Mouse (Mus musculus) MEL (cell line): ENCODE measurements around the gene Nek8.
A peak's percentile ranks its signal among the peaks of the same experiment; 100 is the strongest.

Source experiments
- CTCF ChIP-seq, 3 experiments: IDR thresholded peaks in 2 of 3; conservative IDR thresholded peaks in 1 of 3; 2 replicates each; pipeline ENCODE4 v1.5.1; 2011 to 2012; ENCODE audit warnings: low read length in 3 of 3, low read depth in 2 of 3, mild to moderate bottlenecking in 2 of 3, improper control_type of control experiment in 1 of 3, inconsistent platforms in 1 of 3, mixed read lengths in 1 of 3, moderate library complexity in 1 of 3; ENCODE audit not compliant: control insufficient read depth in 1 of 3, insufficient read depth in 1 of 3, poor library complexity in 1 of 3, severe bottlenecking in 1 of 3
- E2F4 ChIP-seq: IDR thresholded peaks from 2 replicates; pipeline ENCODE4 v1.6.1; 2011; ENCODE audit warnings: low read depth, low read length, improper control_type of control experiment, borderline replicate concordance
- EP300 ChIP-seq, 2 experiments: IDR thresholded peaks; 2 replicates each; pipeline ENCODE4 v1.6.1; 2011; ENCODE audit warnings: improper control_type of control experiment in 2 of 2, low read length in 2 of 2, low read depth in 1 of 2, mild to moderate bottlenecking in 1 of 2
- KAT2A ChIP-seq: conservative IDR thresholded peaks from 2 replicates; pipeline ENCODE4 v1.6.1; 2012; ENCODE audit warnings: low read depth, low read length, improper control_type of control experiment, inconsistent platforms
- NELFE ChIP-seq: IDR thresholded peaks from 2 replicates; pipeline ENCODE4 v1.6.1; 2011; ENCODE audit warnings: low read depth, low read length, improper control_type of control experiment
- POLR2A ChIP-seq, 2 experiments: IDR thresholded peaks; 2 replicates each; pipeline ENCODE4 v1.6.1; 2011 to 2012; ENCODE audit warnings: low read length in 2 of 2, mild to moderate bottlenecking in 2 of 2, control low read depth in 1 of 2, improper control_type of control experiment in 1 of 2, low read depth in 1 of 2, moderate library complexity in 1 of 2; ENCODE audit not compliant: control insufficient read depth in 1 of 2, insufficient read depth in 1 of 2, poor library complexity in 1 of 2
- POLR2AphosphoS5 ChIP-seq: IDR thresholded peaks from 2 replicates; pipeline ENCODE4 v1.6.1; 2012; ENCODE audit warnings: low read depth, borderline replicate concordance, mild to moderate bottlenecking, inconsistent platforms, low read length, moderate library complexity, mixed read lengths
- RCOR1 ChIP-seq: IDR thresholded peaks from 2 replicates; pipeline ENCODE4 v1.6.1; 2012; ENCODE audit warnings: low read depth, mild to moderate bottlenecking, inconsistent platforms, low read length, improper control_type of control experiment
- SMC3 ChIP-seq: IDR thresholded peaks from 2 replicates; pipeline ENCODE4 v1.6.1; 2011; ENCODE audit warnings: low read depth, low read length, improper control_type of control experiment
- TCF12 ChIP-seq: IDR thresholded peaks from 2 replicates; pipeline ENCODE4 v1.6.1; 2014; ENCODE audit warnings: low read depth, mild to moderate bottlenecking, inconsistent platforms, low read length, improper control_type of control experiment, moderate library complexity
- ZMIZ1 ChIP-seq: IDR thresholded peaks from 2 replicates; pipeline ENCODE4 v1.6.1; 2012; ENCODE audit warnings: low read depth, mild to moderate bottlenecking, inconsistent platforms, low read length, improper control_type of control experiment, moderate library complexity
- ZNF384 ChIP-seq: IDR thresholded peaks from 2 replicates; pipeline ENCODE4 v1.6.1; 2012; ENCODE audit warnings: low read depth, mild to moderate bottlenecking, inconsistent platforms, low read length, improper control_type of control experiment

- TF ChIP-seq SMC3 (no peak), POLR2AphosphoS5 (no peak), EP300 (IDR thresholded peaks at IDR 0.05; ENCODE audit: low read depth in 1 of 2, low read length in 2 of 2) (peak; percentile 93 to 94), TCF12 (peak; percentile 89), ZMIZ1 (no peak), RCOR1 (peak; percentile 69; the same call in 1 of the 2 replicates), POLR2A (IDR thresholded peaks at IDR 0.05; ENCODE audit: control insufficient read depth in 1 of 2, insufficient read depth in 1 of 2, low read depth in 1 of 2, low read length in 2 of 2, poor library complexity in 1 of 2) (no peak), ZNF384 (peak; percentile 99), KAT2A (no peak), E2F4 (no peak), CTCF (IDR thresholded peaks at IDR 0.05 in 2 of 3, conservative IDR thresholded peaks at IDR 0.05 in 1 of 3; ENCODE audit: control insufficient read depth in 1 of 3, insufficient read depth in 1 of 3, low read depth in 2 of 3, low read length in 3 of 3, poor library complexity in 1 of 3, severe bottlenecking in 1 of 3) (no peak), NELFE (no peak)
Measured at GRCm38 (mm10) chr11:78122815-78123214, 53.7 kb downstream of the Nek8 start.
